Mouse (Mus musculus) lung, embryonic 14.5 days (tissue): ENCODE measurements around the gene Nckap5. TPM values are rescaled to one million over a fixed set of nuclear protein-coding genes. Genes with fewer than 3 reads are reported as not detected.
A peak's percentile ranks its signal among the peaks of the same experiment; 100 is the strongest.

Experiments used
- ATAC-seq: fragments of 200-750 bp; cut with Nextera tagmentation; 2 replicates; pipeline ENCODE4 v1.8.0; 2017; ENCODE audit warnings: mild to moderate bottlenecking, moderate TSS enrichment, moderate library complexity; ENCODE audit not compliant: insufficient read depth
- DNase-seq: peaks from one replicate; pipeline ENCODE4 v3.0.0-alpha.2; 2015
- H3K27ac ChIP-seq: fragments of 300-500 bp; sonication (generic); 2 replicates; pipeline ENCODE4 v1.5.1; 2014; ENCODE audit warnings: low read depth, mild to moderate bottlenecking, moderate library complexity
- H3K27me3 ChIP-seq: fragments of 300-500 bp; sonication (generic); 2 replicates; pipeline ENCODE4 v1.6.1; 2014; ENCODE audit warnings: low read length, control low read depth; ENCODE audit not compliant: insufficient read depth
- H3K36me3 ChIP-seq: fragments of 300-500 bp; sonication (generic); 2 replicates; pipeline ENCODE4 v1.6.1; 2014; ENCODE audit warnings: control low read depth; ENCODE audit not compliant: insufficient read depth
- H3K4me1 ChIP-seq: fragments of 300-500 bp; sonication (generic); 2 replicates; pipeline ENCODE4 v1.6.1; 2014; ENCODE audit warnings: antibody characterized with exemption, control low read depth; ENCODE audit not compliant: insufficient read depth
- H3K4me2 ChIP-seq: fragments of 300-500 bp; sonication (generic); 2 replicates; pipeline ENCODE4 v1.6.1; 2014; ENCODE audit warnings: mild to moderate bottlenecking
- H3K4me3 ChIP-seq: fragments of 300-500 bp; sonication (generic); 2 replicates; pipeline ENCODE4 v1.5.1; 2014; ENCODE audit warnings: low read depth, low read length
- H3K9ac ChIP-seq: fragments of 300-500 bp; sonication (generic); 2 replicates; pipeline ENCODE4 v1.6.1; 2014
- H3K9me3 ChIP-seq: fragments of 300-500 bp; sonication (generic); 2 replicates; pipeline ENCODE4 v1.6.1; 2016; ENCODE audit warnings: low read depth, low read length, control low read depth
- CTCF ChIP-seq: IDR thresholded peaks from 2 replicates; pipeline ENCODE4 v1.5.1; 2016; ENCODE audit warnings: antibody characterized with exemption, low read depth
- WGBS: fragments of 180-500 bp; shearing (Covaris S2); extraction: QIAGEN DNeasy Blood & Tissue Kit; methylation state at CpG from one replicate; pipeline ENCODE4 v1.1.7; 2014; 5-methylcytosine and 5-hydroxymethylcytosine counted together
- polyA plus RNA-seq: library from polyadenylated mRNA; unstranded; fragments of >200 nt; fragmentation: Nextera tagmentation; extraction: Ambion mirVana; gene quantifications from 2 replicates; pipeline ENCODE4 v1.2.1, GENCODE M21; 2014

The Nckap5 gene
- polyA plus RNA-seq, 1 experiment from 2014 or later: 37.8 TPM

DNA sequence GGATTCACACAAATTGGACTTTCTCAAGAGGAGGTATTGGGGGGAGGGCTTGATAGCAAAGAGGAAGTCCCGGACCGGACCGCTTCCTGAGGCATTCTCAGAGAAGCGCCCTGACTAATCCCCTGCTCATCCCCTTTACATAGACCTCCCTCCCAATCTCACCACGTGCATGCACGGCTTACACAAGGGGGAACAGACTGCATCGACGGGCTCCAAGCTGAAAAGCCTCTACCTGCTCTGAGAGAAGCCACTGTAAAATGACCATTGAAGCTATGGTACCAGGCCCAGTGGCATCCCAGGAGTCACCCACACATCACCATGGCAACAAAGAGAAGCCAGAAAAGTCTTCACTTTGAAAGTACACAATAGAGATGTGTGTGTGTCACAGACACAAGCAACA is 148.8 kb downstream of the Nckap5 start:
- DNase-seq: no peak
- 29% methylated on average over 8 of the region's 8 CpGs for WGBS

DNA sequence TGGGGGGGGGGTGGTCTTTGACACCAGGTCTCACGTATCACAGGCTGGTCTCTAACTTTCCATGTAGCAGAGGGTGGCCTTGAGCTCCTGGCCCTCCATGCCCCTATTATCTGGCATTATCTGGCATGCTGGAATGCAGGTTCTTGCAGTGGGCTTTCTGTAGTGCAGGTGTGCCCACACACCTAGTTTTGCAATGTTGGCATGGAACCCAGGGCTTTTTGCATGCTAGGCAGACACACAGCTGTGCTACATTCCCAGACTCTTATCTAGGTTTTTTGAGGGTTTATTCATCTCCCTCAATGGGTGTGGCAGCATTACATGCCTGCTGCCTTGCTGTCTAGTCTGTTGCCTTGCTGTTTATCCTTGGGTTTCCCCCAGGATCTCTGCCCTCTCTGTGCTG is 151.3 kb downstream of the Nckap5 start:
- ATAC-seq (no peak), DNase-seq (no peak)
- no peaks in the 10 kb centered on the region for H3K9me3 ChIP-seq
- WGBS: 73% methylated on average over 1 of the region's 1 CpGs
- H3K4me2 ChIP-seq: no peak overlapping the region
- H3K27ac ChIP-seq: no peak overlapping the region
- H3K4me1 ChIP-seq: peaks cover 9% of the 10 kb centered on the region; the same call in 1 of the 2 replicates
- H3K36me3 ChIP-seq: no peaks in the 10 kb centered on the region
- no peak overlapping the region for H3K9ac ChIP-seq
- no peak overlapping the region for H3K4me3 ChIP-seq
- no peaks in the 10 kb centered on the region for H3K27me3 ChIP-seq
- TF ChIP-seq CTCF: no peak

More for the DNA sequence above, 148.8 kb downstream of the Nckap5 start:
- Histone ChIP-seq H3K27ac (no peak overlapping the region), H3K27me3 (no peaks in the 10 kb centered on the region), H3K4me2 (no peak overlapping the region), H3K36me3 (no peaks in the 10 kb centered on the region), H3K9me3 (no peaks in the 10 kb centered on the region), H3K4me3 (no peak overlapping the region), H3K9ac (no peak overlapping the region), H3K4me1 (peaks cover 12% of the 10 kb centered on the region; the same call in 1 of the 2 replicates)
- TF ChIP-seq CTCF: no peak
- ATAC-seq: no peak

DNA sequence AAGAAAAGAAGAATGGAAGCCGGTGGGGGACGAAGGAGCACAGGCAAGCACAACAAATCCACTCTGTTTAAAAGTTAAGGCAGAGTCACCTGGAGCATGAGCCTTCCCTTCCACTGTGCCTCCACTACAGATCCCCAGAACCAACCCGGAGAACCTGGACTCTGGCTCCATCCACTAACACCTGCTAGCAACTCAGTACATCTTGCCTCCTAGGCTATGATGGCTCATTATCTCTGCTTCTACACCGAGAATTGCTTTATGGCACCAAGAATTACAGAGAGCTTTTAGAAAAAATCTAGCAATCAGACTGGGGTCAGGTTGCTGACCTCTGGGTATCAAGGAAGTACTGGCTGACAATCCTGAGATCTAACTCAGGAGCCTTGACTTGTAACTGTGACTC is 153.3 kb downstream of the Nckap5 start:
- no peak for TF ChIP-seq CTCF
- no peak overlapping the region for H3K9ac ChIP-seq
- no peak overlapping the region for H3K4me2 ChIP-seq
- no peaks in the 10 kb centered on the region for H3K27me3 ChIP-seq
- WGBS: 28% methylated on average over 4 of the region's 4 CpGs
- no peaks in the 10 kb centered on the region for H3K36me3 ChIP-seq
- no peak overlapping the region for H3K4me3 ChIP-seq
- no peak overlapping the region for H3K27ac ChIP-seq
- ATAC-seq (no peak), DNase-seq (no peak)
- no peaks in the 10 kb centered on the region for H3K9me3 ChIP-seq
- H3K4me1 ChIP-seq: no peaks in the 10 kb centered on the region

DNA sequence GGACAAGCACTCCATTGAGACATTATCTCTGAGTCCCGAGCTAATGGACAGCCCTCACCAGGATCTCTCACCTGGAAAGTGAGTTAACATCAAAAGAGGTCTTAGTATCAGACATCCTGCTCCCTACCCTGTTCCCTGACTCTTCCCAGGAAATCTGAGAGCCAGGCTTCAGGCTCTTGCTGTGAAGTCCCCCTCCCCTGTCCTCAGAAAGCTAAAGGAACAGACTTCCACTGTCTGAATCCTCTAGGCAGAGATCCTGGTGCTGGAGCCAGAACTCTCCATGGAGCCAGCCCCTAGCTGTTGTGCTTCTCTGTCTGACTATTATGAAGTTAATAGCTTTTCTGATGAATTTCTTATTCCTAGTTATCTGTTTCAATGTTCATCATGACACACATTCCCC is 153.8 kb downstream of the Nckap5 start:
- H3K4me2 ChIP-seq: no peak overlapping the region
- H3K9ac ChIP-seq: no peak overlapping the region
- no peaks in the 10 kb centered on the region for H3K9me3 ChIP-seq
- no peaks in the 10 kb centered on the region for H3K4me1 ChIP-seq
- TF ChIP-seq CTCF: no peak
- no peak overlapping the region for H3K4me3 ChIP-seq
- no peak overlapping the region for H3K27ac ChIP-seq
- ATAC-seq: no peak
- no peaks in the 10 kb centered on the region for H3K36me3 ChIP-seq
- WGBS: 0% methylated on average over 1 of the region's 1 CpGs
- H3K27me3 ChIP-seq: no peaks in the 10 kb centered on the region
- DNase-seq: peak; percentile 14

DNA sequence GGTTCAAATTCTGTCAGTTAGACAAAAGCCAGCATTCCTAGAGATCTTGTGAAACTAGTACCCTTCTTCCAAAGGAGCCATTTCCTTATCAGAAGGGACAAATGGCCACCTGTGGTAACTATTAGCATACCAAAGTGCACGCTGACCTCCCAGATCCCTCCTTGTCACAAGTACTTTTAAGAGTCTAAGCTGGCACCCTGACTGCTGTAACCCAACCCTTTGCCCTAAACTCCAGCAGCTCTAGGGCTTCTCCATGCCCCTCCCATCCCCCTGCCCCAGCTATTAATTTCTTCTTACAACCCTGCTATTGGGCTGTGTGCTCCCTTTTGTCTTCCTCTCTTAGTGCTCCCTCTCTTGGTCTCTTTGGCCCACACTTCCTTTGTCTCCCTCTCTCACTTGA is 155.5 kb downstream of the Nckap5 start:
- no peaks in the 10 kb centered on the region for H3K27me3 ChIP-seq
- H3K4me1 ChIP-seq: no peaks in the 10 kb centered on the region
- no peak overlapping the region for H3K4me2 ChIP-seq
- 35% methylated on average over 1 of the region's 1 CpGs for WGBS
- no peaks in the 10 kb centered on the region for H3K36me3 ChIP-seq
- H3K9me3 ChIP-seq: no peaks in the 10 kb centered on the region
- no peak overlapping the region for H3K4me3 ChIP-seq
- ATAC-seq: no peak
- no peak overlapping the region for H3K27ac ChIP-seq
- H3K9ac ChIP-seq: no peak overlapping the region
- DNase-seq: no peak
- TF ChIP-seq CTCF: no peak

DNA sequence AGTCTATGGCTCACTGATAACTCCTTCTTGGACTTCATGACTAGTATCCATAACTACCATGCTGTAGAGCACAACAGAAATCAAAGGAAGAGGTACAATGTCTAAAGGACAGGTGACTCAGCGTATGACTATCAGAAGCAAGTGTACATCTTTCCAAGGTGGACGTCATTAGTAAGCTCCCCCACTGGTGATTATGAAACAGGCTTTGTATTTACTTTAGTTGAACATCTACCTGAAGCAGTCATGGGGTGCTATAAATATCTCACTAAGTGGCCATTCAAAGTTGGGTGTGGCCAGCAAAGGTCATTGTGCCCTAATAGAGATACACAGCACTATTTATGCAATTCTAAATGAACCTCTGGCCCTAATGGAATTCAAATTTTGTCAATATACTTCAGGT is 157.4 kb downstream of the Nckap5 start:
- DNase-seq (no peak), ATAC-seq (no peak)
- H3K9me3 ChIP-seq: no peaks in the 10 kb centered on the region
- H3K27me3 ChIP-seq: no peaks in the 10 kb centered on the region
- no peak overlapping the region for H3K4me3 ChIP-seq
- H3K9ac ChIP-seq: no peak overlapping the region
- no peak overlapping the region for H3K27ac ChIP-seq
- H3K36me3 ChIP-seq: no peaks in the 10 kb centered on the region
- H3K4me2 ChIP-seq: no peak overlapping the region
- TF ChIP-seq CTCF: no peak
- no peaks in the 10 kb centered on the region for H3K4me1 ChIP-seq
- WGBS: 86% methylated on average over 2 of the region's 2 CpGs

DNA sequence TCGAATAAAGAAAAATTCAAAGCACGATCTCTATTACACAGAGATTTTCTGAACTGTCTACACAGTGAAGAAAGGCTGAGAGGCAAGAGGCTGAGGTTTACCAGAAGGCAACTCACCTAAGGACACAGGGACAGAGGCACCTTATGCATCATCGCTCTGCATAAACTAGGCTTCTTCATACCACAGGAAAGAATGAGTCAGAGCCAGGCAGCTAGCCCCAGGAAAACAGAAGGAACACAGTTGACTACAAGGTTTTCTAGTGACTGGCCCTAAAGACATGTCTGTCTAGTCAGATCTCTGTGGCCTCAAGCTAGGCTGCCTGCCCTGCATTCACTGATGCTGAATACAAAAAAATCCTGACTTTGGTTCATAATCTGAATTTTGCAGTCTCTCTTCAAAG is 160.1 kb downstream of the Nckap5 start:
- Histone ChIP-seq H3K27me3 (no peaks in the 10 kb centered on the region), H3K4me3 (no peak overlapping the region), H3K9me3 (no peaks in the 10 kb centered on the region), H3K4me2 (no peak overlapping the region), H3K4me1 (no peaks in the 10 kb centered on the region), H3K27ac (no peak overlapping the region), H3K36me3 (no peaks in the 10 kb centered on the region), H3K9ac (no peak overlapping the region)
- WGBS: 89% methylated on average over 3 of the region's 3 CpGs
- DNase-seq (no peak), ATAC-seq (no peak)
- TF ChIP-seq CTCF: no peak
